Mouse (Mus musculus) embryonic facial prominence, embryonic 13.5 days (tissue): ENCODE data around the gene Nenf. TPM values are rescaled to one million over a fixed set of nuclear protein-coding genes. Genes with fewer than 3 reads are reported as not detected.
A peak's percentile ranks its signal among the peaks of the same experiment; 100 is the strongest.

ENCODE experiments used
- ATAC-seq: fragments of 200-750 bp; cut with Nextera tagmentation; 2 replicates; pipeline ENCODE4 v1.8.0; 2017; ENCODE audit warnings: low read depth; ENCODE audit not compliant: insufficient number of reproducible peaks, insufficient read depth, low FRiP score, low TSS enrichment
- H3K27ac ChIP-seq: fragments of 300-500 bp; sonication (generic); 2 replicates; pipeline ENCODE4 v1.5.1; 2015; ENCODE audit warnings: moderate library complexity, mild to moderate bottlenecking, inconsistent platforms
- H3K27me3 ChIP-seq: fragments of 300-500 bp; sonication (generic); 2 replicates; pipeline ENCODE4 v1.6.1; 2015; ENCODE audit warnings: mild to moderate bottlenecking, inconsistent platforms
- H3K36me3 ChIP-seq: fragments of 300-500 bp; sonication (generic); 2 replicates; pipeline ENCODE4 v1.6.1; 2015; ENCODE audit warnings: mild to moderate bottlenecking, inconsistent platforms
- H3K4me1 ChIP-seq: fragments of 300-500 bp; sonication (generic); 2 replicates; pipeline ENCODE4 v1.6.1; 2015; ENCODE audit warnings: inconsistent platforms
- H3K4me2 ChIP-seq: fragments of 300-500 bp; sonication (generic); 2 replicates; pipeline ENCODE4 v1.6.1; 2015; ENCODE audit warnings: moderate library complexity, mild to moderate bottlenecking, inconsistent platforms
- H3K4me3 ChIP-seq: fragments of 300-500 bp; sonication (generic); 2 replicates; pipeline ENCODE4 v1.5.1; 2015; ENCODE audit warnings: mild to moderate bottlenecking, inconsistent platforms
- H3K9ac ChIP-seq: fragments of 300-500 bp; sonication (generic); 2 replicates; pipeline ENCODE4 v1.6.1; 2015; ENCODE audit warnings: mild to moderate bottlenecking, inconsistent platforms
- H3K9me3 ChIP-seq: fragments of 300-500 bp; sonication (generic); 2 replicates; pipeline ENCODE4 v1.6.1; 2016; ENCODE audit warnings: inconsistent platforms
- WGBS: fragments of 180-500 bp; shearing (Covaris S2); methylation state at CpG from one replicate; pipeline ENCODE4 v1.1.7; 2015; ENCODE audit warnings: mixed read lengths; 5-methylcytosine and 5-hydroxymethylcytosine counted together
- polyA plus RNA-seq: library from polyadenylated mRNA; unstranded; fragments of >200 nt; fragmentation: Nextera tagmentation; extraction: Ambion mirVana; gene quantifications from 2 replicates; pipeline ENCODE4 v1.2.1, GENCODE M21; 2015

The Nenf gene
- polyA plus RNA-seq, 1 experiment from 2014 or later: 94.7 TPM

- no peak overlapping the region for H3K9ac ChIP-seq
- H3K4me3 ChIP-seq: no peak overlapping the region
- H3K27ac ChIP-seq: no peak overlapping the region
- no peak overlapping the region for H3K4me2 ChIP-seq
- no peaks in the 10 kb centered on the region for H3K9me3 ChIP-seq
- no peak for ATAC-seq
- no peaks in the 10 kb centered on the region for H3K4me1 ChIP-seq
- H3K36me3 ChIP-seq: peaks cover 78% of the 10 kb centered on the region
- no peaks in the 10 kb centered on the region for H3K27me3 ChIP-seq
- WGBS: 89% methylated on average over 4 of the region's 4 CpGs
Measured at GRCm38 (mm10) chr1:191340530-191340929, 22.5 kb upstream of the Nenf start.

GRCm38 (mm10) chr1:191339876-191340275, 21.9 kb upstream of the Nenf start:
- H3K27ac ChIP-seq: no peak overlapping the region
- no peak for ATAC-seq
- H3K36me3 ChIP-seq: peaks cover 71% of the 10 kb centered on the region
- no peak overlapping the region for H3K9ac ChIP-seq
- H3K9me3 ChIP-seq: no peaks in the 10 kb centered on the region
- H3K4me2 ChIP-seq: no peak overlapping the region
- H3K4me1 ChIP-seq: no peaks in the 10 kb centered on the region
- no peaks in the 10 kb centered on the region for H3K27me3 ChIP-seq
- 87% methylated on average over 2 of the region's 2 CpGs for WGBS
- H3K4me3 ChIP-seq: no peak overlapping the region

GRCm38 (mm10) chr1:191334500-191334899, 16.5 kb upstream of the Nenf start:
- no peak overlapping the region for H3K27ac ChIP-seq
- no peak overlapping the region for H3K4me2 ChIP-seq
- peaks cover 45% of the 10 kb centered on the region for H3K36me3 ChIP-seq
- H3K9ac ChIP-seq: no peak overlapping the region
- no peak overlapping the region for H3K4me3 ChIP-seq
- no peak for ATAC-seq
- no peaks in the 10 kb centered on the region for H3K27me3 ChIP-seq
- H3K9me3 ChIP-seq: no peaks in the 10 kb centered on the region
- H3K4me1 ChIP-seq: no peaks in the 10 kb centered on the region
- 82% methylated on average over 5 of the region's 5 CpGs for WGBS

- Histone ChIP-seq H3K36me3 (peaks cover 20% of the 10 kb centered on the region; the same call in 1 of the 2 replicates), H3K9me3 (no peaks in the 10 kb centered on the region), H3K4me1 (peaks cover 22% of the 10 kb centered on the region), H3K27me3 (no peaks in the 10 kb centered on the region), H3K27ac (no peak overlapping the region), H3K4me2 (no peak overlapping the region), H3K9ac (no peak overlapping the region), H3K4me3 (no peak overlapping the region)
- no peak for ATAC-seq
- WGBS: 88% methylated on average over 4 of the region's 4 CpGs
Measured at GRCm38 (mm10) chr1:191330356-191330755, 12.4 kb upstream of the Nenf start.

GRCm38 (mm10) chr1:191328019-191328441, 10.0 kb upstream of the Nenf start:
- H3K27me3 ChIP-seq: no peaks in the 10 kb centered on the region
- no peak overlapping the region for H3K4me3 ChIP-seq
- H3K9me3 ChIP-seq: no peaks in the 10 kb centered on the region
- no peak overlapping the region for H3K27ac ChIP-seq
- WGBS: 77% methylated on average over 8 of the region's 8 CpGs
- H3K4me2 ChIP-seq: no peak overlapping the region
- H3K36me3 ChIP-seq: 0 out of 2 replicates have a peak, but pooled peaks cover 8% of the 10 kb centered on the region
- ATAC-seq: no peak
- H3K4me1 ChIP-seq: peaks cover 24% of the 10 kb centered on the region
- H3K9ac ChIP-seq: no peak overlapping the region

- no peak for ATAC-seq
- H3K9me3 ChIP-seq: no peaks in the 10 kb centered on the region
- WGBS: 81% methylated on average over 8 of the region's 8 CpGs
- H3K4me1 ChIP-seq: peaks cover 24% of the 10 kb centered on the region
- H3K4me2 ChIP-seq: peak overlapping the region; percentile 94
- 0 out of 2 replicates have a peak, but pooled peaks cover 1% of the 10 kb centered on the region for H3K36me3 ChIP-seq
- no peak overlapping the region for H3K4me3 ChIP-seq
- H3K27ac ChIP-seq: no peak overlapping the region
- H3K9ac ChIP-seq: no peak overlapping the region
- no peaks in the 10 kb centered on the region for H3K27me3 ChIP-seq
Measured at GRCm38 (mm10) chr1:191327258-191327657, 9.3 kb upstream of the Nenf start.

- H3K4me2 ChIP-seq: peak overlapping the region; percentile 94
- peak overlapping the region; percentile 81 for H3K4me3 ChIP-seq
- under 1% methylated on average over 35 of the region's 35 CpGs for WGBS
- peak; percentile 57 for ATAC-seq
- H3K27me3 ChIP-seq: no peaks in the 10 kb centered on the region
- peaks cover 24% of the 10 kb centered on the region for H3K4me1 ChIP-seq
- no peaks in the 10 kb centered on the region for H3K9me3 ChIP-seq
- peak overlapping the region; percentile 86 for H3K9ac ChIP-seq
- H3K36me3 ChIP-seq: no peaks in the 10 kb centered on the region
- peak overlapping the region; percentile 71; the same call in 1 of the 2 replicates for H3K27ac ChIP-seq
Measured at GRCm38 (mm10) chr1:191326233-191326882, 8.4 kb upstream of the Nenf start.

- peak; percentile 91 for ATAC-seq
Measured at GRCm38 (mm10) chr1:191325726-191326232, 7.8 kb upstream of the Nenf start, which contains the start of gene Tmem206. Tmem206 (plus strand) TSS chr1:191325912.

GRCm38 (mm10) chr1:191324733-191325590, 7.0 kb upstream of the Nenf start:
- Histone ChIP-seq H3K4me2 (peak overlapping the region; percentile 94), H3K27ac (no peak overlapping the region), H3K36me3 (no peaks in the 10 kb centered on the region), H3K4me1 (peaks cover 24% of the 10 kb centered on the region), H3K27me3 (no peaks in the 10 kb centered on the region), H3K9me3 (no peaks in the 10 kb centered on the region), H3K4me3 (peak overlapping the region; percentile 81), H3K9ac (peak overlapping the region; percentile 86; the same call in 1 of the 2 replicates)
- 85% methylated on average over 7 of the region's 7 CpGs for WGBS
- peak; percentile 5; the same call in 1 of the 2 replicates for ATAC-seq

More at GRCm38 (mm10) chr1:191325726-191326232, 7.8 kb upstream of the Nenf start, which contains the start of gene Tmem206:
- Histone ChIP-seq H3K27ac (peak within 1 kb of the TSS; percentile 71; the same call in 1 of the 2 replicates), H3K9ac (peak within 1 kb of the TSS; percentile 86), H3K4me1 (peaks cover 24% of the 10 kb centered on the region), H3K4me3 (peak within 1 kb of the TSS; percentile 81), H3K27me3 (no peaks in the 10 kb centered on the region), H3K36me3 (no peaks in the 10 kb centered on the region), H3K4me2 (peak within 1 kb of the TSS; percentile 94), H3K9me3 (no peaks in the 10 kb centered on the region)
- under 1% methylated on average over 42 of the region's 42 CpGs for WGBS

- Histone ChIP-seq H3K9me3 (no peaks in the 10 kb centered on the region), H3K27me3 (no peaks in the 10 kb centered on the region), H3K4me1 (peaks cover 23% of the 10 kb centered on the region), H3K27ac (no peak overlapping the region), H3K36me3 (no peaks in the 10 kb centered on the region), H3K4me3 (no peak overlapping the region), H3K9ac (no peak overlapping the region), H3K4me2 (no peak overlapping the region)
- WGBS: 84% methylated on average over 3 of the region's 3 CpGs
- no peak for ATAC-seq
Measured at GRCm38 (mm10) chr1:191323381-191323780, 5.4 kb upstream of the Nenf start.

GRCm38 (mm10) chr1:191318686-191319085, 692 bp upstream of the Nenf start:
- WGBS: 73% methylated on average over 5 of the region's 5 CpGs
- peak overlapping the region; percentile 39; the same call in 1 of the 2 replicates for H3K27ac ChIP-seq
- no peaks in the 10 kb centered on the region for H3K9me3 ChIP-seq
- H3K4me1 ChIP-seq: peaks cover 10% of the 10 kb centered on the region
- no peak overlapping the region for H3K4me3 ChIP-seq
- no peak overlapping the region for H3K4me2 ChIP-seq
- H3K27me3 ChIP-seq: no peaks in the 10 kb centered on the region
- H3K36me3 ChIP-seq: no peaks in the 10 kb centered on the region
- H3K9ac ChIP-seq: no peak overlapping the region
- no peak for ATAC-seq
